Mouse (Mus musculus) v-Abl transformed pro-B cells (cell line): Measurements from ENCODE around the gene Gm45713.

ENCODE experiments used
- in situ Hi-C, 2 experiments: fragments of 400-800 bp; cut with MboI; formaldehyde crosslinking; loops; one replicate each; pipeline ENCODE4 v1.15.1; 2025; ENCODE audit not compliant: unreplicated experiment in 2 of 2

The Gm45713 gene

DNA sequence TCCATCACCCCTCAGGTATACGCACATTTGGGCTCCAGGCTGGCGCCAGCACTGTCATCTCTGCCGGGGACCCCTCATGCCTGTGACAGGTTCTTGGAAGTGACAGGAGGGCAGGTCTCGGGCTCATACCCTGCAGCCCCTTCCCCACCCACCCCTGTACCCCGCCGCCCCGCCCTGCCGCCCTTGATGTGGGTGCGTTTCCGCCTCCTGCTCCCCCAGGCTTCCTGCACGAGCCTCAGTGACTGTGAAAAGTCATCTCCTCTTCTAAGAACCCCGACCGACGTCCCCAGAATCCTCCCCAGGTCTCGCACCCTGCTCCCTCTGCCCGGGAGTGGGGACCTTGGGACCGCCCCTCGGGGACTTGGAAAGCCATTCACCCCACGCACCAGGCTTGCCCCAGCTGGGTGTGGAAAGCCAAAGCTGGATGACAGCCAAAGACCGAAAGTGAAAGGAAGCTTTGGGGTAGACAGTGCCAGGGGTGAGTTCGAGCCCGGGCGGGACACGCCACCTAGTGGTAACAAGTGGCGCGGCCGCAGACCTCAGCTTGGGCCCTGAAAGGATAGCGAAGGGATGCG lies at the start of gene Gm45713, which contains the start of gene Flt3l:
Gene Gm45713, minus strand, starts transcription at position 239 of the 575 bp plus-strand sequence.
Gene Flt3l, minus strand, starts transcription at position 440 of the 575 bp plus-strand sequence.
- in situ Hi-C loops = loop anchor here in 1 of 2 experiments (5.0 kb wide), 1 partner anchor 54 kb away; no protein-coding TSS in a partner anchor

DNA sequence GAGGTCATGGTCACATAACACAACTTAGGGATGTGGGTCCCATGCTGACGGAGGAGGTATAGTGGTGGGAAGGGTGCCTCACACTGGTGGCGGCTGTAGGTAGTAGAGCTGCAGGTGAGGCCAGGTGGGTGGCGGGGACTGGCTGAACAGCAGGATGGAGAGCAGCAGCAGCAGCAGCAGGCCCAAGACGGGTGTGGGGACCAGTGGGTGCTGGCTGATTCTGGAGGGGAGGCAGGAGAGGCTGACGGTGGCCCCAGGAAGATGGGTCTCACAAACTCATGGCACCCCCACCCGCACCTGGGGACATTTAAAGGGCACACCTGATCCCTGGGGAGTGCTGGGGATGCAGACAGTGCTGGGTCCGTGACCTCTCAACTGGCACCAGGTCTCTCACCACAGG lies 47.6 kb upstream of the Gm45713 start:
- in situ Hi-C loops = no loop called here

DNA sequence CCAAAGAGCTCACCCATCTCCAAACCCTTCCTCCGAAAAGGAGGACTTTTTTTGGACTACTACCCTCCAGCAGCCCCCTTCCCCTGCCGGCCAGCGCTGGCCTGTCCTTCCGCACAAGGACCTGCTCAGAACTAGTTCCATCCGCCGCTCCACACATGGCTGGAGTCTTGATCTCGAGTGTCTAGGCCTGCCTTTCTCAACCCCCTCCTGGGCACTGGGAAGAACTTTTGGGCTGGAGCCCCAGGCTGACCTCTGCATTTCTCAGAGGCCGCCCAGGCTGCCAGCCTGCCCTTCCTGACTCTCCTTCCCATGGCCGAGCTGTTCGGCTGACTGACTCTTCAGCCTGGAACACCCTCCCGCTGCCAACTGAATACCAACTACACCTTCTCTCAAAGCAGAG lies 46.6 kb upstream of the Gm45713 start:
- in situ Hi-C loops = no loop called here

DNA sequence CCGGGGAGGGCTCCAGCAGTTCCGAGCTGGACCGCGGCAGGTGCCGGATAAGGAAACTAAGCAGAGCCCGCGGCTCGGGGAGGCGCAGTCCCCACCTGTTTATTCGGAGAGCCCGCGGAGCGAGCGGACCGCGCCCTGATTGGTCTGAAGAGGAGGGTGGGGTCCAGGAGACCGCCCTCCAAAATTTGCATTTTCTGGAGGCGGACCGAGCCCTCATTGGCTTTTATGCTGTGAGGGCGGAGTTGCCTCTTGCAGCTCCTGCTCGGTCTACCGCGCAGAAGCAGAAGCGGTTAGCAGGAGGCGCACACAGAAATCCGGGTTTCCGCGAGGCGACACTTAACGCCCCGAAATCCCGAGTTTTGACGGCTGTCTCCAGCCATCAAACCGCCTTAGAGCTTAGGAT lies 46.2 kb upstream of the Gm45713 start:
- in situ Hi-C loops = no loop called here

DNA sequence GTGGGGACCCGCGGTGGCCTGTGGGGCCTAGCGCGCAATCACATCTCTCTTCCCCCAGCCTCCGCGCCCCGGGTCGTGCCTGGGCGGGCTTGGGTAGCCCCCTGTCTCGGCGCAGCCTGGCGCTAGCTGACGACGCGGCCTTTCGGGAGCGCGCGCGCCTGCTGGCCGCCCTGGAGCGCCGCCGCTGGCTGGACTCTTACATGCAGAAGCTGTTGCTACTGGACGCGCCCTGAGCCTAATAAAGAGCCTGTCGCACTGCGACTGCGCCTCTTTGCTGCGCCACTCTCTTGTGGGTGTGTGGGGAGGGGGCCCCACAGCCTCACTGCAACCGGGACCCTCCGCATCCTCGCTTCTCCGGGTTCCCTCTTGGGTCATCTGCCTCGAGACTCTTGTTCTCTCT lies 45.5 kb upstream of the Gm45713 start:
- in situ Hi-C loops = no loop called here

DNA sequence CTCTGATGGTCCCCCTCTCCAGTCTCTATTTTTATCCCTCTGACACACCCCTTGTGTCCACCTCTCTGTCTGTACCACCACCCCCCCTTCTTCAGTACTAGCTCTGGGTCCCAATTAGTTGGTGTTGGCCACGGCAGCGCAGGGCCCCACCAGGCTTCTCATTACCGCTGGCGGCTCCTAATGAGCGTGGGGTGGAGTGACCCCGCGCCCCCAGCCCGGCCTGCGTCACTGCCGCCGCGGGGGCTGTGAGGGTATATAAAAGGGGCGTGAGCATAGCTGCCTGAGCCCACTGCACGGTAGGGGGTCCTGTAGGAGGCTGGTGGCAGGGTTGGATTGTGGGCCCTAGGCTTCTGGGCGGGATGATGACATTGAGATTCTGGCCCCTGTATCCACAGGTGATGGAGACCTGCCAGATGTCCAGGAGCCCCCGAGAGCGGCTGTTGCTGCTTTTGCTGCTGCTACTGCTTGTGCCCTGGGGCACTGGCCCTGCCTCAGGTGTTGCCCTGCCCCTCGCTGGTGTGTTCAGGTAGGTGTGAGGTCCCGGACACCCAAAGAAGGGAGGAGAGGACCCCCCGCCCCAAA lies 45.0 kb upstream of the Gm45713 start, which contains the start of gene Pth2:
Gene Pth2, plus strand, starts transcription at position 100 of the 582 bp plus-strand sequence.
- in situ Hi-C loops = no loop called here

DNA sequence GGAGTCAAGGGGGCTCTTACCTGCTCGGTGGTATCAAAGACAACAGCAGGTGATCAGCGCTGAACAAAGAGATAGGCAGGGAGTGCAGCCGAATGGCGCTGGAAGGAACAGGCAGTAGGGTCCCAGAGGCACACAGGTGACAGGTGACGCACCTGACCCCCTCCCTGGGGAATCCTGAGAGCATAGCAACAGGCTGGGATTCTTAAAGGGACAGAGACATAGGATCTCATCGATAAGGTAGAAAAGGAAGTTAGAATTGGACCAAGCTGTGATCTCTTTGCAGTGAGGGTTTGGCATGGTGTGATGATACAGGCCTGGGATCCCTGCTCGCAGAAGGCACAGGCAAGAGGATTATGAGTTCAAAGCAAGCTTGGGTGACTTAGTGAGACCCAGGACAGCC lies 43.4 kb upstream of the Gm45713 start, which contains the start of gene Gfy:
Gene Gfy, minus strand, starts transcription at position 101 of the 400 bp plus-strand sequence.
- in situ Hi-C loops = no loop called here

DNA sequence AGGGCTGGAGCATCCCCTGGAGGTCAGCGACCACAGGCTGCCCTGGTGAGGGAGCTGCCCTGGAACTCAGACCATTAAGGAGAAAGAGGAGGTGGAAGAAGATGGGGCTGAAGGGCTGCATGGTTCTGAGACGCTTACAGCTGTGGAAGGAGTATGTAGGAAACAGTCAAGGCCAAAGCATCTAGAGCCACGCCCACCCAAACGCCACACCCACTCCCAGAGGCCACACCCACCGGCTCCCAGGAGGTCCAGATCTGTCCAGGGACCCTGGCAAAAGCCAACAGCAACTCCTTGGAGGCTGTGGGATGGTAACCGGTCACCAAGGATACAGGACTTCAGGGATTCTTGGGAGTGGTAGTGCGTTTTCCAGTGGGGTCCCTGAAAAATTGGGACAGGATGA lies 42.5 kb upstream of the Gm45713 start:
- in situ Hi-C loops = no loop called here

DNA sequence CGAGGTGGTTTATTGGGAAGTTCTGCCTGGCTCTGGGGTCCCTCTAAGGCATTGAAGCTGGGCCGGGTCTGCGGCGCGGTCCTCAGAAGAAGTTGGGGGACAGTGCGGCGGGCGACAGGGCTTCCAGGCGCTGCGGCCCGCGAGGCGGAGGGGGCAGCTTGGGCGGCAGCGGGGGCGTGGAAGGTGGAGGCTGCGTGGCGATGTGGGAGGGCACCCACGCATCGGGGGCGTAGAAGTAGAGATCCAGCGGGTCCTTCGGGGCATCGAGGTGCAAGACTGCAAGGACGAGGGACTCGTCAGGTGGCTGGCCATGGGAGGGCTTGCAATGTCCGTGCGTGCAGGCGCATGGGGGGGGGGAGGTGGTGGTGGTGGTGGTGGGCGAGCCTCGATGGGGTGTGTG lies 40.3 kb upstream of the Gm45713 start:
- in situ Hi-C loops = no loop called here

DNA sequence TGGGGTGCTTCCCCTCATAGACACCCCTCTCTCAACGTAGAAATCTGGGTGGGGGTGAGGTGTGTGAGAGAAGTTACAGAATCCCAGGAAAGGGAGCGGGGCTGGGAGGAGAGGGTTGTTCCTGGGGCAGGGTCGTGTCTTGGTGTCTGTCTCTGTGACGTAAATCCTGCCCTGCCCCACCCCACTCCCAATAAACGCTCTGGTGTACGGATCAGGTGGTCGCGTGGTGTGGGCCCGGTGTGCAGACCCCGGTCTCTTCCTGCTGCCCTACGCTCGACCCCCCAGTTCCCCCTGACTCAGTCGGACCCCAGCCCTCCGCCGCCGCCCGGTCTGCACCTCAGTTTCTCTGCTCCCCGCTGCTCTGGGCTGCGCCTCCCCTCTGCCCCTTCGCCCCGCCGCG lies 39.9 kb upstream of the Gm45713 start:
- in situ Hi-C loops = no loop called here

DNA sequence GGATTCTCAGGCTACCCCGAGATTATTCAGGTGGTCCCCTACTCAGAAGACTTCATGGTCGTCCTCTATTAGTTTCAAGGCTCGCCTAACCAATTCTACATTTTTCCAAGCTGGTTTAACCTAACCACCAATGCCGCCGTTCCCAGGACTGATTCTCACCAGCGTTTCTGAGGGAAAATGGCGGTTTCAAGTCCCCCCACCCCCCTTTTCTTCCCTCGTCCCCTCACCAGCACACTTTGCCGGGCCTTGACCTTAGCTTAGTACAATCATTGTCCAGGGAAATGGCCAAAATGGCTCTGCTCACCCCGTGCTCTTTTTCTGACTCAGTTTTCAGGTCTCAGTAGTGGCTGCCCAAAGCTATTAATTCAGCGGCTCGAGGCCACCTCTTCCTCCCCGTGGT lies 39.4 kb upstream of the Gm45713 start:
- in situ Hi-C loops = no loop called here

DNA sequence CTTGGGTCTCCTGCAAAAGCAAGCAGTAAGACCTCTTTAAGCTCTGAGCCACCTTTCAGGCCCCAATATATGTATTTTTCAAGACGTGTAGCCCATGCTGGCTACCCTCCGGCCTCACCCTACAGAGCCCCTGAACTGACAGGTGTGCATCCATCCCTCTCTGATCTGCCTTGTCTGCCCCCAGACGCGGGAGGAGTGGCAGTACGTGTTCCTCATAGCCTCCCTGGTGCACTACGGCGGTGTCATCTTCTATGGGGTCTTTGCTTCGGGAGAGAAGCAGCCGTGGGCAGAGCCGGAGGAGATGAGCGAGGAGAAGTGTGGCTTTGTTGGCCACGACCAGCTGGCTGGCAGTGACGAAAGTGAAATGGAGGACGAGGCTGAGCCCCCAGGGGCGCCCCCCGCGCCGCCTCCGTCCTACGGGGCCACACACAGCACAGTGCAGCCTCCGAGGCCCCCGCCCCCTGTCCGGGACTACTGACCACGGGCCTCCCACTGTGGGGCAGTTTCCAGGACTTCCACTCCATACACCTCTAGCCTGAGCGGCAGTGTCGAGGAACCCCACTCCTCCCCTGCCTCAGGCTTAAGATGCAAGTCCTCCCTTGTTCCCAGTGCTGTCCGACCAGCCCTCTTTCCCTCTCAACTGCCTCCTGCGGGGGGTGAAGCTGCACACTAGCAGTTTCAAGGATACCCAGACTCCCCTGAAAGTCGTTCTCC lies 38.7 kb upstream of the Gm45713 start:
- in situ Hi-C loops = loop anchor here in 1 of 2 experiments (5.0 kb wide), 1 partner anchor 128 kb away; no protein-coding TSS in a partner anchor

DNA sequence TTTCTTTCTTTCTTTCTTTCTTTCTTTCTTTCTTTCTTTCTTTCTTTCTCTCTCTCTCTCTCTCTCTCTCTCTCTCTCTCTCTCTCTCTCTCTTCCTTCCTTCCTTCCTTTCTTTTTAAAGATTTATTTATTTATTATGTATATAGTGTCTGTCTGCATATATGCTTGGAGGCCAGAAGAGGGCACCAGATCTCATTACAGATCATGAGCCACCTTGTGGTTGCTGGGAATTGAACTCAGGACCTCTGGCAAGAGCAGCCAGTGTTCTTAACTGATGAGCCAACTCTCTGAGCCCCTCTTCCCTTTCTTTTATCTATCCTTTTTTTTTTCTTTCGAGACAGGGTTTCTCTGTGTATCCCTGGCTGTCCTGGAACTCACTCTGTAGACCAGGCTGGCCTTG lies 37.7 kb upstream of the Gm45713 start:
- in situ Hi-C loops = loop anchor here in 1 of 2 experiments (5.0 kb wide), 1 partner anchor 129 kb away; no protein-coding TSS in a partner anchor

DNA sequence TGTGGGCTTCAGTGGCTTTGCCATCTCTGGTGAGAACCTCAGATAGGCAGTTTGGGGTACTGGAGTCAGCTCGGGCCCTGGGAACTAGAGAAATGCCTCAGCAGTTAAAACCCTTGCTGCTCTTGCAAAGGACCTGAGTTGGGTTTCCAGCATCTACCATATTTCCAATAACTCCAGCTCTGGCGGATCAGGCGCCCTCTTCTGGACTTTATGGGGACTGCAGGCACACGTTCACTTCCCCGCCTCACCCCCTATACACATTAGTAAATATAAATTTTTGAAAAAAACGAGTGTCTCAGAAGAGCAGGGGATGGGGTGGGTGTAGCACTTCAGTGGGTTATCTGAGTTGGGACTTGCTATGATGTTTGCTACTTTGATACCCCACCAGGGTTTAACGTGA lies 36.9 kb upstream of the Gm45713 start:
- in situ Hi-C loops = loop anchor here in 1 of 2 experiments (5.0 kb wide), 1 partner anchor 129 kb away; no protein-coding TSS in a partner anchor

DNA sequence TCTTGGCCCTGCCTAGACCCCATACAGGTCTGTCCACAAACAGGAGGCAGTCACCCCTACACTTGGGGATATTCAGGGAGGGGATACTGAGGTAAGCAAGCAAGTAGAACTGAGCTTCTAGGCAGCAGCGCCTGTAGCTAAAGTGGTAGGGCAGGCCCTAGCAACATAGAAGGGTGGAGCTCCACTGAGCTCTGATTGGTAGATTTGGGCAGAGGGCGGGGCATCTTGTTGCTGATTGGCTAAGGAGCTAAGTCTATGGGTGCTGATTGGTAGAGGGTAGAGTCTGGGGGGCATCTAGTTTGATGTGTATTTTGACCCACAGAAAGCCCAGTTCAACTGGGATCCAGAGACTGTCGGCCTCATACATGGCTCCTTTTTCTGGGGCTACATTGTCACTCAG lies 33.5 kb upstream of the Gm45713 start:
- in situ Hi-C loops = loop anchor here (5.0 kb wide), 2 partner anchors 33 to 133 kb away; partner anchors contain the start of gene Ccdc155 (in 1 of the 2)

DNA sequence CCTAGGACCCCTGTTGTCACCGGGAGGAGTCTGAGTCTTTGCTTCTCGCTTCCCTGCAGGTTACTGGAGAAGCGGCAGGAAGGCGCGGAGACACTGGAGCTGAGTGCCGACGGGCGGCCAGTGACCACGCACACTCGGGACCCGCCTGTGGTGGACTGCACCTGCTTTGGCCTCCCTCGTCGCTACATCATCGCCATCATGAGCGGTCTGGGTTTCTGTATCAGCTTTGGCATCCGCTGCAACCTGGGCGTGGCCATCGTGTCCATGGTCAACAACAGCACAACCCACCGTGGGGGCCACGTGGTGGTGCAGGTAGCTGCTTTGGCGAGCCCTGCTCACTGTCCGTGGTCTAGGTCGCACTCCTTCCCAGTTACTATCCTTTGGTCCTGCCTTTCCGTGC lies 32.6 kb upstream of the Gm45713 start:
- in situ Hi-C loops = loop anchor here (5.0 kb wide), 2 partner anchors 34 to 134 kb away; partner anchors contain the start of gene Ccdc155 (in 1 of the 2)

DNA sequence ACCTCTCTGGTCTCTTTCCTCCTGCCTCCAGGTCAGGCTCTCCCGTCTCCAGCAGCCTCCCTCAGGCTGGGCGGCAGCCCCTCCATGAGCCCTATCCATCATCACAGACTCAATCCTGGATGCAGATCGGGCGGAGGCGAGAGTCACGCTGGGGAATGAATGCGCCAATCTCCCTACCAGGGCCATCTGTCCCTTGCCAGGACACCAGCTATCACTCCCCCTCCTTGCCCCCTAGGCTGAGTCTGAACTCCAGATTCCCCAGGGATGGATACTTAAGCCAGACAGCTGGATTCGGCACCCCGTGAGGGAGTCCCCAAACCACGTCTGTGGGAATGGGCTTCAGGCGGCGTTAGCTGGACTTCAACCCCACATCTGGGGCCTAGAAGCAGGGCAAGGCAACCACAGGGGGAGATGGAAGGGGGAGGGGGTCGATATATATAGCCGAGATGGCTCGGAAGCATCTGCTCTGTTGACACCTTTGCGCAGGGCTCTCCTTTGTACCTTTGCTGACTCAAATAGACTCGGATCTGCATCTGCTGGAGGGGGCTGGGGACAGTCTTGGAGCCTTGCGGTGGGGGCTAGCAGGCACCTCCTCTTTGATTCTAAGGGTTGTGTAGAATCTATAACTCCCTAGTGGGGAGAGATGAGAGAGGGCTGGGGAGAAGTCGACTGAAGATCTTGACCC lies 31.9 kb upstream of the Gm45713 start:
- in situ Hi-C loops = loop anchor here (5.0 kb wide), 2 partner anchors 34 to 134 kb away; partner anchors contain the start of gene Ccdc155 (in 1 of the 2)

DNA sequence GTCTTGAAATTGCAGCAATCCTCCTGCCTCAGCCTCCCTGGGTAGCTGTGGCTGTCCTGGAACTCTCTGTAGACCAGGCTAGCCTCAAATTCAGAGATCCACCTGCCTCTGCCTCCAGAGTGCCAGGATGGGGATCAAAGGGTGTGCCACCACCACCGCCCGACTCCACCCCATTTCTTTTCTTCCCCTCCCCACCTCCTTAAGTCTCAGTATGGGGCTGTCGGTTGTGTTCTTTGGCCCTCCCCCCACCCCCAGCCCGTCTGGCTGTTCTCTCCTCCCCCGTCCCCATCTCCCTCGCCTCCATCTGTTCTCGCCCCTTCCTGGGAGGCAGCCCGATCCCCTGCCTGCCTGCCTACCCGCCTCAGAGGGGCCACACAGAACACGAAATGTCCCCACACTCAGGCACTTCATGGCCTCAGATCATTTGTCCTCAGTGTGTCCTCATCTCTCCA lies 30.9 kb upstream of the Gm45713 start:
- in situ Hi-C loops = loop anchor here (5.0 kb wide), 2 partner anchors 35 to 135 kb away; partner anchors contain the start of gene Ccdc155 (in 1 of the 2)

DNA sequence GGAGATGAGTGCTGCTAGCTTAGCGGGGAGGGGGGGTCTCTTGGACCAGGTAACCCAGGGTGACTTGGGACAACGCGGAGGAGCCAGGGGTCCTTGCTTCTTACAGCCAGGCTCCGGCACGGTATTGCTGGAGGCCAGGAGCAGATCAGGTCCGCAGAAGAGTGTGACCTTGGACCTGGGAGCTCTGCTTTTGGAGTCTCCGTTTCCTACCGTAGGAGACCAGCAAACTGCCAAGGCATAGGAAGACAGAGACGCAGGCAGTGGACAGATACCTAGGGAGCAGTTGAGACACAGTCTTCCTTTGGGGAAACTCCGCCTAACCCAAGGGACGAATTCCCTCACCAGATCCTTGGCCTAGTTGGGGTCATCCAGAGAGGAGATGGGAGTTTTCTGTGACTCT lies 29.7 kb upstream of the Gm45713 start:
- in situ Hi-C loops = loop anchor here (5.0 kb wide), 2 partner anchors 37 to 137 kb away; partner anchors contain the start of gene Ccdc155 (in 1 of the 2)

DNA sequence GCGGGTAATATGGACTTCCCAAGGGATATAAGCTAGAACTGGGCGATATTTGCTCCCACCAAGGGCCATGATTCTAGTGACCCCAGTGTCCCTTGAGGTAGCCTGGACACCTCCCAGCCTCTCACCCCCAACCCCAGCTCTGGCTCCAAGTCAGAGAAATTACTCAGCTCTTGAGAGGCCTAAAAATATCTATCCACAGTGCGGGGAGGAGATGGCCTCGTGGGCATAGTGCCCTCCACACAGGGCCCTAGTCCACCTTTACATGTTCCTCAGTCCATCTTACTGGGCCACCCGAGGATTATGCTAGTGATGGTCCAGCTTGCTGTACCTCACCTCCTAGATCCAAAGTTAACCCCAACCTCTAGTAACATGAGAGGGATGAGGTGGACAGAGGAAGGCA lies 28.8 kb upstream of the Gm45713 start:
- in situ Hi-C loops = loop anchor here (5.0 kb wide), 2 partner anchors 37 to 137 kb away; partner anchors contain the start of gene Ccdc155 (in 1 of the 2)
